Mouse (Mus musculus) heart, postnatal 0 days (tissue): ENCODE results near the gene Nutf2. TPM values are rescaled to one million over a fixed set of nuclear protein-coding genes. Genes with fewer than 3 reads are reported as not detected.

Source experiments
- ATAC-seq: fragments of 200-750 bp; cut with Nextera tagmentation; 2 replicates; pipeline ENCODE4 v1.8.0; 2017; ENCODE audit warnings: low read depth, moderate number of reproducible peaks, moderate library complexity; ENCODE audit not compliant: insufficient read depth
- DNase-seq: peaks from one replicate; pipeline ENCODE4 v3.0.0-alpha.2; 2016; ENCODE audit warnings: low spot score
- H3K27ac ChIP-seq: fragments of 300-500 bp; sonication (generic); 2 replicates; pipeline ENCODE4 v1.5.1; 2014; ENCODE audit warnings: low read depth, mild to moderate bottlenecking
- H3K27me3 ChIP-seq: fragments of 300-500 bp; sonication (generic); 2 replicates; pipeline ENCODE4 v1.6.1; 2014; ENCODE audit warnings: low read length, mixed read lengths; ENCODE audit not compliant: control insufficient read depth, insufficient read depth
- H3K36me3 ChIP-seq: fragments of 300-500 bp; sonication (generic); replicated peaks from 2 replicates; pipeline ENCODE4 v1.6.1; 2014; ENCODE audit warnings: low read length, mixed read lengths; ENCODE audit not compliant: control insufficient read depth, insufficient read depth
- H3K4me1 ChIP-seq: fragments of 300-500 bp; sonication (generic); 2 replicates; pipeline ENCODE4 v1.6.1; 2014; ENCODE audit warnings: antibody characterized with exemption; ENCODE audit not compliant: control insufficient read depth, insufficient read depth
- H3K4me2 ChIP-seq: fragments of 300-500 bp; sonication (generic); 2 replicates; pipeline ENCODE4 v1.6.1; 2014; ENCODE audit warnings: low read depth, mild to moderate bottlenecking, low read length, moderate library complexity
- H3K4me3 ChIP-seq: fragments of 300-500 bp; sonication (generic); 2 replicates; pipeline ENCODE4 v1.5.1; 2014; ENCODE audit warnings: low read depth, low read length
- H3K9ac ChIP-seq: fragments of 300-500 bp; sonication (generic); replicated peaks from 2 replicates; pipeline ENCODE4 v1.6.1; 2014; ENCODE audit warnings: low read depth, low read length, mixed read lengths
- H3K9me3 ChIP-seq: fragments of 300-500 bp; sonication (generic); replicated peaks from 2 replicates; pipeline ENCODE4 v1.6.1; 2016; ENCODE audit warnings: low read length; ENCODE audit not compliant: control insufficient read depth
- CTCF ChIP-seq: IDR thresholded peaks from 2 replicates; pipeline ENCODE4 v1.5.1; 2016; ENCODE audit warnings: antibody characterized with exemption, control low read depth, low read depth
- EP300 ChIP-seq: IDR thresholded peaks from 2 replicates; pipeline ENCODE4 v1.6.1; 2016; ENCODE audit warnings: antibody characterized with exemption, low read depth
- WGBS: fragments of 180-500 bp; shearing (Covaris S2); extraction: QIAGEN DNeasy Blood & Tissue Kit; methylation state at CpG from one replicate; pipeline ENCODE4 v1.1.7; 2014; 5-methylcytosine and 5-hydroxymethylcytosine counted together
- polyA plus RNA-seq: library from polyadenylated mRNA; unstranded; fragments of >200 nt; fragmentation: Nextera tagmentation; extraction: Ambion mirVana; gene quantifications from 2 replicates; pipeline ENCODE4 v1.2.1, GENCODE M21; 2015
- total RNA-seq: library from RNA; depleted of rRNA; stranded (reverse); fragments of >200 nt; gene quantifications from 2 replicates; pipeline ENCODE4 v1.2.3, GENCODE M21; 2014; ENCODE audit warnings: low replicate concordance

Gene Nutf2
- total and polyA plus RNA-seq, 2 experiments from 2014 or later, result 38.0 to 135 TPM

DNA sequence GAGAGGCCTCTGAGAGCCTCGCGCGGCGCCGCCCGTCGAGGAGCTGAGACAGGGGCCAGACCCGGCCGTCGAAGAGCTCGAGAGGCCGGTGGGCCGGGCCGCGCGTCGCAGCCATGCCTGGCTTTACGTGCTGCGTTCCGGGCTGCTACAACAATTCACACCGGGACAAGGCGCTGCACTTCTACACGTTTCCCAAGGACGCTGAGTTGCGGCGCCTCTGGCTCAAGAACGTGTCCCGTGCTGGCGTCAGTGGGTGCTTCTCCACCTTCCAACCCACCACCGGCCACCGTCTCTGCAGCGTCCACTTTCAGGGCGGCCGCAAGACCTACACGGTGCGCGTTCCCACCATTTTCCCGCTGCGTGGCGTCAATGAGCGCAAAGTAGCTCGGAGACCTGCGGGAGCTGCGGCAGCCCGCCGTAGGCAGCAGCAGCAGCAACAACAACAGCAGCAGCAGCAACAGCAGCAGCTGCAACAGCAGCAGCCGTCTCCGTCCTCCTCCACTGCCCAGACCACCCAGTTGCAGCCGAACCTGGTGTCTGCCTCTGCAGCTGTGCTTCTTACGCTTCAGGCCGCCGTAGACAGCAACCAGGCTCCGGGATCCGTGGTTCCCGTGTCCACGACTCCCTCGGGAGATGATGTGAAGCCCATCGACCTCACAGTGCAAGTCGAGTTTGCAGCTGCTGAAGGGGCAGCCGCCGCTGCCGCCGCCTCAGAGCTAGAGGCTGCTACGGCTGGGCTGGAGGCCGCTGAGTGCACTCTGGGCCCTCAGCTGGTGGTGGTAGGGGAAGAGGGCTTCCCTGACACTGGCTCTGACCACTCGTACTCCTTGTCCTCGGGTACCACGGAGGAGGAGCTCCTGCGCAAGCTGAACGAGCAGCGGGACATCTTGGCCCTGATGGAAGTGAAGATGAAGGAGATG is 4.9 kb upstream of the Nutf2 start:
- Histone ChIP-seq H3K4me2 (peak overlapping the region; percentile 91), H3K36me3 (no peaks in the 10 kb centered on the region), H3K27me3 (no peaks in the 10 kb centered on the region), H3K4me3 (peak overlapping the region; percentile 68), H3K4me1 (peaks cover 30% of the 10 kb centered on the region), H3K27ac (peak overlapping the region; percentile 84), H3K9me3 (no peaks in the 10 kb centered on the region), H3K9ac (peak overlapping the region; percentile 70)
- TF ChIP-seq CTCF (0 out of 2 replicates have a peak, but pooled peaks have one; percentile 6), EP300 (0 out of 2 replicates have a peak, but pooled peaks have one; percentile 47)
- DNase-seq, result no peak
- peak; percentile 28 for ATAC-seq
- 0% methylated on average over 71 of the region's 71 CpGs for WGBS

DNA sequence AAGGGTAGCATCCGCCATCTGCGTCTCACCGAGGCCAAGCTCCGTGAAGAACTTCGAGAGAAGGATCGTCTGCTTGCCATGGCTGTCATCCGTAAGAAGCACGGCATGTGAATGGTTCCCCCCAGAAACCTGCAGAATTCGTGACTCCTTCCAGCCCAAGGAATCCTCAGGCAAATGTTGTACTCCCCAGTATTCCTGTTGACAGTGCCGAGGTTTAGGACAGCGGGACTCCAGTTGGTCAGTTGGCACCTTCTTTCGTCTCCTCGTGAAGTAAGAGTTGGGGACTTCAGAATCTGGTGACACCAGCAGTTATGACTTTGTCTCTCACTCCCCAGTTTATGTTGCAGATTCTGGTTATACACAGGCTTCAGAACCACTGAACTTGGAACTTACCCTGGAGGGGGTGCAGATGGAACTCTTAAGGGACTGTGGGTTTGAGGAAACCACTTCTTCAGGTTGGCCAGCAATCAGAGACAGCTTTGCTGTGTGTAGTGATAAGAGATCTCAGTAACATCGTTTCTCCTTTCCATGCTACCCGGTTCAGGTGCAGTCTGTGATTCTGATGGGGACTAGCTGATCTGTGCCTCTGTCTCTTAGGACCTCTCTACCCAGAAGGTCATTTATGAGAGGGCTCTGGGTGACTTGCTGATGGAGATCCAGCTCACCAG is 4.1 kb upstream of the Nutf2 start:
- ATAC-seq (no peak), DNase-seq (no peak)
- H3K4me1 ChIP-seq, result peaks cover 27% of the 10 kb centered on the region
- H3K9ac ChIP-seq, result peak overlapping the region; percentile 70
- no peaks in the 10 kb centered on the region for H3K27me3 ChIP-seq
- TF ChIP-seq CTCF (no peak), EP300 (no peak)
- peak overlapping the region; percentile 91 for H3K4me2 ChIP-seq
- H3K27ac ChIP-seq, result peak overlapping the region; percentile 84
- H3K4me3 ChIP-seq, result peak overlapping the region; percentile 68
- no peaks in the 10 kb centered on the region for H3K36me3 ChIP-seq
- no peaks in the 10 kb centered on the region for H3K9me3 ChIP-seq
- WGBS, result 7% methylated on average over 15 of the region's 15 CpGs

DNA sequence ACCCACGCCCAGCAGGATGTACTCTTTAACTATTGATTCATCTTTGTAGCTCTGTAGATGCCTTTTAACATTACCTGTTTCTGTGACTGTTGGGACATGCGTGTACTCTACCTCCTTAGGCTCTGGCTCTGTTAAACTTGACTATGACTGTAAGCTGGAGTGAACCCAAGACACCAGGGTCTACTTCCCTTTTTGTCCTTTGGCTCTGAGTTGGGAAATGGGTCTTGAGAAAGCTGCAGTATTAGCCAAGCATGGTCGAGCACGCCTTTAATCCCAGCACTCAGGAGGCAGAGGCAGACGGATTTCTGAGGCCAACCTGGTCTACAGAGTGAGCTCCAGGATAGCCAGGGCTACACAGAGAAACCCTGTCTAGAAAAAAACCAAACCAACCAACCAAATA is 1.9 kb upstream of the Nutf2 start:
- Histone ChIP-seq H3K27me3 (no peaks in the 10 kb centered on the region), H3K27ac (no peak overlapping the region), H3K4me1 (peaks cover 41% of the 10 kb centered on the region), H3K9me3 (no peaks in the 10 kb centered on the region), H3K36me3 (no peaks in the 10 kb centered on the region), H3K4me3 (no peak overlapping the region), H3K9ac (no peak overlapping the region), H3K4me2 (no peak overlapping the region)
- TF ChIP-seq CTCF (no peak), EP300 (no peak)
- ATAC-seq, result no peak
- WGBS, result 82% methylated on average over 5 of the region's 5 CpGs
- DNase-seq, result no peak

DNA sequence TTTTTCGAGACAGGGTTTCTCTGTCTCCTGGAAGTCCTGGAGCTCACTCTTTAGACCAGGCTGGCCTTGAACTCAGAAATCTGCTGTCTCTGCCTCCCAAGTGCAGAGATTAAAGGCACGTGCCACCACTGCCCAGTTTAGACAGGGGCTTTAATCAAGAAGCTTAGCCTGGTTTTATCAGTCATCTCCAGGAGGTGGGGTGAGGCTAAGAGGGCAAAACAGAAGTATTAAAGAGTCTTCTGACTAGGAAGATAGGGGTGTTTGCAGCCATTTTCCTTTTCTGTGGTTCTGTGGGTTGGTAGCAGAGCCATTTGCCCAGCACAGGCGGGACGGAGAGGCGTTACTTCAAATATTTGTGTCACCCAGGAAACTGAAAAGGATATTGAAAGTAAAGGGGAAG is 1.1 kb upstream of the Nutf2 start:
- no peaks in the 10 kb centered on the region for H3K27me3 ChIP-seq
- no peak for DNase-seq
- H3K4me1 ChIP-seq, result peaks cover 41% of the 10 kb centered on the region
- no peaks in the 10 kb centered on the region for H3K9me3 ChIP-seq
- peak overlapping the region; percentile 78 for H3K27ac ChIP-seq
- H3K36me3 ChIP-seq, result no peaks in the 10 kb centered on the region
- no peak overlapping the region for H3K4me3 ChIP-seq
- H3K4me2 ChIP-seq, result no peak overlapping the region
- no peak for ATAC-seq
- H3K9ac ChIP-seq, result no peak overlapping the region
- 59% methylated on average over 5 of the region's 5 CpGs for WGBS
- TF ChIP-seq CTCF (no peak), EP300 (no peak)

DNA sequence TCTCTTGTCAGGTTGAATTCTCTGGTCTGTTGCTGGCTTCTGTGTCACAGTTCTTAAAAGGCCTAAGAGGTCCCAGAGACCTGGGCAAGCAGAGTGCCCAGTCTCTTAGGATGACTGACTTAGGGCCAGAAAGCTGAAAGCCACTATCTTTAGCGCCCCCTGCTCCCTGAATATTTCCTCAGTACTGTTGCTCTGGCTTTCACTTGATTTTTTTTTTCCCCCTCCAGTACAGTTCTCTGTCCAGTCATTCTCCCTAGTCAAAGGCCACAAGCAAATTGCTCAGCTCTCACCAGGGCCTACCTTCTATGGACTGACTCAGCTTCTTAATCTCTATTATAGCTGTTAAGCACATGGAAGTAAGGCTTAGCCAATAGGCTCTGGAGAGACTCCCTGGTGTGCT is 1.6 kb downstream of the Nutf2 start:
- H3K36me3 ChIP-seq, result peaks cover 15% of the 10 kb centered on the region
- DNase-seq (no peak), ATAC-seq (no peak)
- H3K4me2 ChIP-seq, result peak overlapping the region; percentile 95
- peak overlapping the region; percentile 86 for H3K9ac ChIP-seq
- H3K27ac ChIP-seq, result peak overlapping the region; percentile 85
- peak overlapping the region; percentile 75 for H3K4me3 ChIP-seq
- no peak for TF ChIP-seq EP300
- peak; percentile 32 for TF ChIP-seq CTCF
- no peaks in the 10 kb centered on the region for H3K27me3 ChIP-seq
- peaks cover 31% of the 10 kb centered on the region for H3K4me1 ChIP-seq
- H3K9me3 ChIP-seq, result no peaks in the 10 kb centered on the region
- WGBS, result 0% methylated on average over 1 of the region's 1 CpGs
